Comparison of ENCODE assay signal across 8 mouse cellular contexts in the genomic region with DNA sequence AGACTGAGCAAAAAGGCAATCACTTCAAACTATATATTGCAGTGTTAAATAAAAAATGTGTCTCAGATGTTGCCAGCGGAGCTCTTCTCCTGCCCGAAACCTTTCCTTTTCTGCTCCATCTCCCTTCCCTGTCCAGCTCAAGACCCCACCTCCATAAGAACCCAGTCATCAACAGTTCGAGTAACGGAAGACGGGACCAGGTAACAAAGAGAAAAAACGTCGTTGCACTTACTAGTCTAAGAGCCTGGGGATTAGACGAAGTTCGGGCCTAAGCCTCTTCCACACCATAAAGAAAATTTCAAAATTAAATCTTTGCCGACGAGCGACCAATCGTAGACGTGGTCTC. TPM values are rescaled to one million over a fixed set of nuclear protein-coding genes. Genes with fewer than 3 reads are reported as not detected.
DNase-seq lines count a peak whose midpoint lies in the region; ATAC-seq and TF ChIP-seq lines count a peak whose summit lies in the region.

A gene (minus strand): TSS at position 300 of the 346 bp plus-strand sequence.

- 0% methylated on average over 14 of the region's 14 CpGs for WGBS in heart, embryonic 10.5 days
- 0% methylated on average over 14 of the region's 14 CpGs for WGBS in heart, postnatal 0 days
- under 1% methylated on average over 14 of the region's 14 CpGs for WGBS in liver, postnatal 0 days (ENCODE audit: insufficient replicate concordance)

- no peak for TF ChIP-seq POLR2A in ES-Bruce4 (IDR thresholded peaks at IDR 0.05; ENCODE audit: insufficient read depth, low read length)

- peak within 1 kb of the TSS; percentile 93 for H3K9ac ChIP-seq in ES-Bruce4 (ENCODE audit: low read depth, poor library complexity, severe bottlenecking)
- peak within 1 kb of the TSS; percentile 82 for H3K9ac ChIP-seq in heart, postnatal 0 days (replicated peaks; ENCODE audit: low read depth, low read length)
- peak within 1 kb of the TSS; percentile 92 for H3K9ac ChIP-seq in liver, postnatal 0 days (replicated peaks)

- no peak for ATAC-seq in heart, postnatal 0 days (ENCODE audit: insufficient read depth, low read depth)
- ATAC-seq in liver, postnatal 0 days = no peak
- ATAC-seq in inflammation-experienced regulatory T-cells, adult 6 months = no peak

- H3K27me3 ChIP-seq in heart, embryonic 10.5 days (ENCODE audit: insufficient read depth, poor library complexity, severe bottlenecking) = no peaks in the 10 kb centered on the region
- no peaks in the 10 kb centered on the region for H3K27me3 ChIP-seq in ES-Bruce4 (ENCODE audit: control insufficient read depth, insufficient read depth, low read length, poor library complexity, severe bottlenecking)
- no peaks in the 10 kb centered on the region for H3K27me3 ChIP-seq in heart, postnatal 0 days (ENCODE audit: control insufficient read depth, insufficient read depth, low read length)
- H3K27me3 ChIP-seq in liver, postnatal 0 days (ENCODE audit: insufficient read depth, low read length) = no peaks in the 10 kb centered on the region

- no peak for DNase-seq in heart, embryonic 10.5 days (ENCODE audit: low spot score)
- DNase-seq in heart, adult 8-10 months (ENCODE audit: low spot score) = no peak
- DNase-seq in heart, postnatal 0 days (ENCODE audit: low spot score) = no peak
- DNase-seq in liver, postnatal 0 days = no peak
- DNase-seq in adrenal gland, postnatal 4 days (ENCODE audit: low spot score in 2 of 2) = no peak
- DNase-seq in left cerebral cortex, adult 8-10 months (ENCODE audit: low spot score in 2 of 2) = no peak

- H3K4me1 ChIP-seq in heart, embryonic 10.5 days = peaks cover 9% of the 10 kb centered on the region; the same call in 1 of the 2 replicates
- no peaks in the 10 kb centered on the region for H3K4me1 ChIP-seq in ES-Bruce4 (ENCODE audit: control insufficient read depth, insufficient read depth, low read length)
- no peaks in the 10 kb centered on the region; the same call in none of the 2 replicates for H3K4me1 ChIP-seq in heart, postnatal 0 days (ENCODE audit: control insufficient read depth, insufficient read depth)
- H3K4me1 ChIP-seq in liver, postnatal 0 days (ENCODE audit: insufficient read depth) = peaks cover 6% of the 10 kb centered on the region; the same call in 1 of the 2 replicates

- no peak for TF ChIP-seq CTCF in ES-Bruce4 (IDR thresholded peaks at IDR 0.05; ENCODE audit: low read depth, low read length)
- TF ChIP-seq CTCF in heart, postnatal 0 days (IDR thresholded peaks at IDR 0.05; ENCODE audit: low read depth) = no peak
- no peak for TF ChIP-seq CTCF in liver, postnatal 0 days (IDR thresholded peaks at IDR 0.05; ENCODE audit: low read depth)

- H3K4me3 ChIP-seq in heart, embryonic 10.5 days = peak within 1 kb of the TSS; percentile 84
- peak within 1 kb of the TSS; percentile 98 for H3K4me3 ChIP-seq in ES-Bruce4 (ENCODE audit: low read depth, low read length)
- peak within 1 kb of the TSS; percentile 92 for H3K4me3 ChIP-seq in heart, postnatal 0 days (ENCODE audit: low read depth, low read length)
- H3K4me3 ChIP-seq in liver, postnatal 0 days (ENCODE audit: low read depth, low read length) = peak within 1 kb of the TSS; percentile 87

- H3K36me3 ChIP-seq in heart, embryonic 10.5 days = peaks cover 44% of the 10 kb centered on the region
- H3K36me3 ChIP-seq in ES-Bruce4 (ENCODE audit: control insufficient read depth, insufficient read depth, low read length, poor library complexity, severe bottlenecking) = peaks cover 42% of the 10 kb centered on the region
- peaks cover 35% of the 10 kb centered on the region for H3K36me3 ChIP-seq in heart, postnatal 0 days (replicated peaks; ENCODE audit: control insufficient read depth, insufficient read depth, low read length)
- peaks cover 40% of the 10 kb centered on the region for H3K36me3 ChIP-seq in liver, postnatal 0 days (replicated peaks; ENCODE audit: insufficient read depth, low read length)

- H3K4me2 ChIP-seq in heart, postnatal 0 days (ENCODE audit: low read depth, low read length) = peak within 1 kb of the TSS; percentile 82
- H3K4me2 ChIP-seq in liver, postnatal 0 days (ENCODE audit: low read depth, low read length) = peak within 1 kb of the TSS; percentile 94

- no peak for TF ChIP-seq EP300 in ES-Bruce4 (IDR thresholded peaks at IDR 0.05; ENCODE audit: insufficient read depth, low read depth, low read length)
- TF ChIP-seq EP300 in heart, postnatal 0 days (IDR thresholded peaks at IDR 0.05; ENCODE audit: low read depth) = no peak
- TF ChIP-seq EP300 in liver, postnatal 0 days (IDR thresholded peaks at IDR 0.05; ENCODE audit: low read depth) = no peak

- H3K9me3 ChIP-seq in heart, embryonic 10.5 days = no peaks in the 10 kb centered on the region
- no peaks in the 10 kb centered on the region for H3K9me3 ChIP-seq in ES-Bruce4 (replicated peaks; ENCODE audit: control insufficient read depth, insufficient read depth, low read length, poor library complexity, severe bottlenecking)
- H3K9me3 ChIP-seq in heart, postnatal 0 days (replicated peaks; ENCODE audit: control insufficient read depth, low read length) = no peaks in the 10 kb centered on the region
- H3K9me3 ChIP-seq in liver, postnatal 0 days (ENCODE audit: low read length) = no peaks in the 10 kb centered on the region

- H3K27ac ChIP-seq in heart, embryonic 10.5 days = peak within 1 kb of the TSS; percentile 98
- H3K27ac ChIP-seq in ES-Bruce4 (ENCODE audit: insufficient read depth, low read length) = peak within 1 kb of the TSS; percentile 80
- peak within 1 kb of the TSS; percentile 95 for H3K27ac ChIP-seq in heart, postnatal 0 days (ENCODE audit: low read depth)
- peak within 1 kb of the TSS; percentile 84 for H3K27ac ChIP-seq in liver, postnatal 0 days (ENCODE audit: low read depth)

RNA-seq across cellular contexts. Expression of the gene that starts here (rescaled TPM):
- 10.4 and 11.4 TPM in 2 replicates for polyA plus RNA-seq in heart, embryonic 10.5 days (2016; fragmentation: Nextera tagmentation; extraction: Ambion mirVana)
- under 1 TPM; 0.25 to 0.55 (median 0.37) TPM for total RNA-seq in heart, adult 8-10 months (2022)
- 34.3 and 36.7 TPM in 2 replicates for polyA plus RNA-seq in ES-Bruce4 (2011; ENCODE audit: insufficient read depth, insufficient read length, low read depth, missing spikeins)
- total RNA-seq in heart, postnatal 0 days (2014; rRNA removed; ENCODE audit: low replicate concordance) = 1.1 and 3.3 TPM in 2 replicates
- polyA plus RNA-seq in heart, postnatal 0 days (2015; fragmentation: Nextera tagmentation; extraction: Ambion mirVana) = 1.3 and 1.7 TPM in 2 replicates
- polyA plus RNA-seq in liver, postnatal 0 days (2015; fragmentation: Nextera tagmentation; extraction: Ambion mirVana) = 1.7 and 1.9 TPM in 2 replicates
- total RNA-seq in adrenal gland, postnatal 4 days (2021) = 1 to 10 TPM; 7.9 to 8.6 TPM
- polyA plus RNA-seq in inflammation-experienced regulatory T-cells, adult 6 months (2017; shearing (Covaris generic)) = 10 to 100 TPM in 1 of 3 experiments, 1 to 10 TPM in 1, under 1 TPM in 1; 0.86 to 14.3 (median 2.0) TPM
- total RNA-seq in left cerebral cortex, adult 8-10 months (2022) = under 1 TPM; 0.15 to 0.50 (median 0.43) TPM
